Mouse (Mus musculus) liver, embryonic 14.5 days (tissue): ENCODE measurements around the gene Atn1.

Experiments
- CTCF ChIP-seq: IDR thresholded peaks from 2 replicates; pipeline ENCODE4 v1.5.1; 2016; ENCODE audit warnings: antibody characterized with exemption, low read depth, control low read depth
- EP300 ChIP-seq: IDR thresholded peaks from 2 replicates; pipeline ENCODE4 v1.6.1; 2016; ENCODE audit warnings: antibody characterized with exemption, low read depth

- TF ChIP-seq CTCF (no peak), EP300 (no peak)
Observed at GRCm38 (mm10) chr6:124724472-124724871, 31.9 kb downstream of the Atn1 start.
